Mouse (Mus musculus): Measurements from ENCODE around the gene Entpd3. TPM values are rescaled to one million over a fixed set of nuclear protein-coding genes. Genes with fewer than 3 reads are reported as not detected.
"Not testable (repeated sequence)": the region's sequence is repeated elsewhere in the genome, so short reads cannot be mapped to it uniquely, and the experiment has no call there.

The Entpd3 gene
- total RNA-seq, 4 experiments from 2014 or later: 7.1 to 9.9 (median 8.4) TPM

GRCm38 (mm10) chr9:120533446-120533950 lies 6.1 kb upstream of the Entpd3 start:
- DNase-seq (ENCODE audit: low spot score in 2 of 2): not testable (repeated sequence)

GRCm38 (mm10) chr9:120541411-120541810 lies 1.8 kb downstream of the Entpd3 start:
- no peak for DNase-seq (ENCODE audit: low spot score in 2 of 2)

- DNase-seq (ENCODE audit: low spot score in 2 of 2): no peak
Measured at GRCm38 (mm10) chr9:120542241-120542640, 2.6 kb downstream of the Entpd3 start.

- DNase-seq (ENCODE audit: low spot score in 2 of 2): no peak
Measured at GRCm38 (mm10) chr9:120545994-120546393, 6.4 kb downstream of the Entpd3 start.

GRCm38 (mm10) chr9:120546482-120546881 lies 6.9 kb downstream of the Entpd3 start:
- DNase-seq (ENCODE audit: low spot score in 2 of 2): no peak

- no peak for DNase-seq (ENCODE audit: low spot score in 2 of 2)
Measured at GRCm38 (mm10) chr9:120547026-120547668, 7.5 kb downstream of the Entpd3 start.

GRCm38 (mm10) chr9:120550778-120551177 lies 11.2 kb downstream of the Entpd3 start:
- no peak for DNase-seq (ENCODE audit: low spot score in 2 of 2)

- DNase-seq (ENCODE audit: low spot score in 2 of 2): no peak
Measured at GRCm38 (mm10) chr9:120563590-120563989, 24.0 kb downstream of the Entpd3 start.

GRCm38 (mm10) chr9:120564247-120564646 lies 24.6 kb downstream of the Entpd3 start:
- DNase-seq (ENCODE audit: low spot score in 2 of 2): no peak

- no peak for DNase-seq (ENCODE audit: low spot score in 2 of 2)
Measured at GRCm38 (mm10) chr9:120566384-120566783, 26.8 kb downstream of the Entpd3 start.

- no peak for DNase-seq (ENCODE audit: low spot score in 2 of 2)
Measured at GRCm38 (mm10) chr9:120568917-120569316, 29.3 kb downstream of the Entpd3 start.

GRCm38 (mm10) chr9:120569721-120570333 lies 30.2 kb downstream of the Entpd3 start:
- DNase-seq (ENCODE audit: low spot score in 2 of 2): peak in 1 of 2 experiments; percentile 38

- DNase-seq (ENCODE audit: low spot score in 2 of 2): no peak
Measured at GRCm38 (mm10) chr9:120570334-120570725, 30.7 kb downstream of the Entpd3 start.

GRCm38 (mm10) chr9:120570741-120571592 lies 31.3 kb downstream of the Entpd3 start, which contains the start of gene Rpl14:
Gene Rpl14, plus strand, starts transcription at chr9:120571444.
- DNase-seq (ENCODE audit: low spot score in 2 of 2): peak; percentile 95 to 97

GRCm38 (mm10) chr9:120571593-120572385 lies 32.2 kb downstream of the Entpd3 start:
- no peak for DNase-seq (ENCODE audit: low spot score in 2 of 2)

- no peak for DNase-seq (ENCODE audit: low spot score in 2 of 2)
Measured at GRCm38 (mm10) chr9:120575748-120576661, 36.4 kb downstream of the Entpd3 start.

GRCm38 (mm10) chr9:120576662-120577013 lies 37.0 kb downstream of the Entpd3 start:
- no peak for DNase-seq (ENCODE audit: low spot score in 2 of 2)

GRCm38 (mm10) chr9:120577133-120577651 lies 37.6 kb downstream of the Entpd3 start:
- DNase-seq (ENCODE audit: low spot score in 2 of 2): peak; percentile 76 to 82

- DNase-seq (ENCODE audit: low spot score in 2 of 2): no peak
Measured at GRCm38 (mm10) chr9:120577706-120578405, 38.2 kb downstream of the Entpd3 start.
